Mouse (Mus musculus): ENCODE measurements at regions not wholly inside any gene's neighbourhood (a gene's known extent, or its start where the extent isn't known, plus 50 kb on each side); places are given as distances from the start of the nearest gene placed in this dataset.
"Not testable (repeated sequence)": the region's sequence is repeated elsewhere in the genome, so short reads cannot be mapped to it uniquely, and the experiment has no call there.

DNA sequence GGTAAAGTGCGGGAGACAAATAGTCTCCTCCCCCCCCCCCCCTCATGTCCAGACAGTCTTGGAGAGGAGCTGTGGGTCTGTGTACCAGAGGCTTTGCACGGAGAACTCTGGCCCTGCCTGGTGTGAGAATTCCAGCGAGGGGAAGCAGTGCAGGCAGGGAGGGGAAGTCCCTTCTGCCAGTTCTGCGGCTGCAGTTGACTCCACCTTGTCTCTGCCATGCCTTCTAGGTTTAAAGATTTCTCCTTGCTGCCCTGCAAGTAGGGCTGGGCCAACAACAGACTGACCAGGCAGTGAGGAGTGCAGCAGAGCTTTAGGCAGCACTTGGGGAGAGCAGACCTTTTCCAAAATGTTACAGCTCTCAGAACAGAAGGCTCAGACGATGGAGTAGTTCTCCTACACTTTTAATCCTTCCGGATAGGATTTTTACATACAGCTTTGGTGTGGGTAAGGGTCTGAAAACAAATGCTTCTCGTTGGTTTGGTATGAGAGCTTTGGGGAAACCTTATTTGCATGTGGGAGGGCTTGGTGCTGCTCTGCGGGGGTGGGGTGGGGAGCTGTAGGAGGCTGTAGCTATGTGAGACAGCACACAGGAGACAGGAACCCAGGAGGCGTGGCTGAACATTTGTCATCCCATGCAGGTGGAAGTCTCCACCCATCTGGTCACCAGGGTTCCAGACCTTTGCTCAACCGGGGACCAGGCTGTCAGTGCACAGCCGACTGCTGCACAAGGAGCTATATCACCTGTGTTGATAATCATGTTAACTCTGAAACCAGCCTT lies 96.8 kb upstream of the Ctso start:
- H3K4me1 ChIP-seq, result peaks cover 9% of the 10 kb centered on the region
- H3K27ac ChIP-seq (replicated peaks), result peak overlapping the region; percentile 76
- 10% methylated on average over 11 of the region's 11 CpGs for WGBS
- DNase-seq (ENCODE audit: low spot score), result peak; percentile 24
- H3K9me3 ChIP-seq (replicated peaks), result no peaks in the 10 kb centered on the region
- H3K4me3 ChIP-seq, result peak overlapping the region; percentile 37
- no peaks in the 10 kb centered on the region for H3K36me3 ChIP-seq
- no peaks in the 10 kb centered on the region for H3K27me3 ChIP-seq (ENCODE audit: low read depth, poor library complexity, severe bottlenecking)

DNA sequence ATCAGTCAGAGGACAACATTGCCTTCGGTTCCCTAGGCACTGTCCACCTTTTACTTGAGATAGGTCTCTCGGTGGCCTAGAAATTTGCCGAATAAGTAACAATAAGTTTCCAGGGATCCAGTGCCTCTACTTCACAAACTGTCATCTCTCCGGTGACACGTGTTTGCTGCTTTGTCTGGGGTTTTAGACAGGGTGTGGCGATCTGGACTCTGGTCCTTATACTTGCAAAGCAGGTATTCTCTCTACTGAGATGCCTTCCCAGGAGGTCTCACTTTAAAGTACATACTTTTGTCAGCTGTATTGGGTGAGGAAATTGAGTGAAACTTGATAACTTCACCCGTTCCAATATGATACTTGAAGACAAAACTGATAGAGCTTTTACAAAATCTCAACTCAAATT lies 95.9 kb upstream of the Ctso start:
- no peaks in the 10 kb centered on the region for H3K27me3 ChIP-seq (ENCODE audit: low read depth, poor library complexity, severe bottlenecking)
- no peak overlapping the region for H3K4me3 ChIP-seq
- H3K9me3 ChIP-seq (replicated peaks), result no peaks in the 10 kb centered on the region
- peaks cover 9% of the 10 kb centered on the region for H3K4me1 ChIP-seq
- no peak for DNase-seq (ENCODE audit: low spot score)
- no peak overlapping the region for H3K27ac ChIP-seq (replicated peaks)
- no peaks in the 10 kb centered on the region for H3K36me3 ChIP-seq
- 87% methylated on average over 7 of the region's 7 CpGs for WGBS

DNA sequence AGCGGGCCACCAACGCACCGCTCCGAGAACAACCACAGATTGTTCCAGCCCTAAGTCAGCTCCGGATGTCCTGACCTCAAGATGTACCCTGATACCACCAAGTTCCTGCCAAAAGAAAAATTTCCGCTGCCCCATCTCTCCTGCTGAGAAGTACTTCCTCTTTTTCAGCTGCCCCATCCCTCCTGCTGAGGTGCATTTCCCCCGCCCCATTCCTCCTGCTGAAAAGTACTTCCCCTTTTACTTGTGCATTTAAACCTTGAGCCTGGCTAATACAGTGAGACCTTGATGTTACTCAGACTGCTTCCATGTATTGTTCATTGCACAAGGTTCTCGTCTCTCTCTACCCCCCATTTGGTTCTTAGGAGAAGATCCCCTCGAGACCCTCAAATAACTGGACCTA lies 94.3 kb upstream of the Ctso start:
- WGBS, result 93% methylated on average over 9 of the region's 9 CpGs
- not testable (repeated sequence) for H3K27me3 ChIP-seq (ENCODE audit: low read depth, poor library complexity, severe bottlenecking); H3K4me1 ChIP-seq; H3K36me3 ChIP-seq; H3K4me3 ChIP-seq; H3K9me3 ChIP-seq (replicated peaks); DNase-seq (ENCODE audit: low spot score); H3K27ac ChIP-seq (replicated peaks)

DNA sequence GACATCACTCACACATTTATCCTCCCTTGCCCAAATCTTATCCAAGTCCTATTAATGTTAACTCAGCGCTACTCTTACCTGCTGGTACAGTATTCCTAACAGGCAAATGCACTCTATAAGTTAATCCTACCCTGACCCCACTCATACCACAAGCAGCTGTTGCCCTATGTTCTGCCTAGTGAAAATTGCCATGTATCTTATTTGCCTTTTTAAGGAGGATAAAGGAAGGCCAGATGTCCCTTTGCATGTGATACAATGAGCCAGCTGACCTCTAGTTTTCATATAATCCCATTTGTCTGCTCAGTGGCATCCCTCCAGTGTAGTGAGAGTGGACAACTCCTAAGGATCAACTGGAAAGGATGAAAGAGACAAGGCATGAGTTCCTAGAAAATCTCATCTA lies 67.9 kb upstream of the Ctso start:
- Histone ChIP-seq H3K4me3 (no peak overlapping the region), H3K36me3 (no peaks in the 10 kb centered on the region), H3K27ac (replicated peaks) (no peak overlapping the region), H3K9me3 (replicated peaks) (no peaks in the 10 kb centered on the region), H3K4me1 (no peaks in the 10 kb centered on the region), H3K27me3 (ENCODE audit: low read depth, poor library complexity, severe bottlenecking) (no peaks in the 10 kb centered on the region)
- 90% methylated on average over 1 of the region's 1 CpGs for WGBS
- no peak for DNase-seq (ENCODE audit: low spot score)

Data from midbrain, embryonic 10.5 days (tissue).